Mouse (Mus musculus): ENCODE measurements around the gene Dhx15.

- no peak for TF ChIP-seq POLR2A (IDR thresholded peaks at IDR 0.05; ENCODE audit: low read depth, low read length)
- TF ChIP-seq CTCF (IDR thresholded peaks at IDR 0.05; ENCODE audit: borderline replicate concordance, insufficient read depth, low read length), result no peak
Observed at GRCm38 (mm10) chr5:52119192-52119591, 71.1 kb downstream of the Dhx15 start.
